Mouse (Mus musculus) G1E (cell line): ENCODE measurements around the gene Olfr1293-ps.

ENCODE experiments used
- CTCF ChIP-seq: IDR thresholded peaks from 2 replicates; pipeline ENCODE4 v1.5.1; 2012; ENCODE audit warnings: low read depth, low read length, inconsistent platforms, mixed read lengths
- GATA1 ChIP-seq: IDR thresholded peaks from 2 replicates; pipeline ENCODE4 v1.6.1; 2012; ENCODE audit warnings: borderline replicate concordance, low read length, inconsistent platforms, mixed read lengths
- POLR2AphosphoS5 ChIP-seq: IDR thresholded peaks from 2 replicates; pipeline ENCODE4 v1.6.1; 2012; ENCODE audit warnings: low read depth, low read length, inconsistent platforms; ENCODE audit not compliant: insufficient replicate concordance
- TAL1 ChIP-seq: conservative IDR thresholded peaks from 2 replicates; pipeline ENCODE4 v1.6.1; 2012; ENCODE audit warnings: low read depth, low read length, inconsistent platforms, mixed read lengths

GRCm38 (mm10) chr2:111524903-111525302 lies at the start of gene Olfr1293-ps:
- TF ChIP-seq CTCF, result no peak
- no peak for TF ChIP-seq POLR2AphosphoS5
- no peak for TF ChIP-seq TAL1
- no peak for TF ChIP-seq GATA1
